Mouse (Mus musculus) lung, embryonic 16.5 days (tissue): ENCODE data around the gene Mecom. TPM values are rescaled to one million over a fixed set of nuclear protein-coding genes. Genes with fewer than 3 reads are reported as not detected.

Experiments
- ATAC-seq: fragments of 200-750 bp; cut with Nextera tagmentation; 2 replicates; pipeline ENCODE4 v1.8.0; 2017; ENCODE audit warnings: low read depth, mild to moderate bottlenecking, moderate library complexity
- H3K27ac ChIP-seq: fragments of 300-500 bp; sonication (generic); 2 replicates; pipeline ENCODE4 v1.5.1; 2014; ENCODE audit warnings: mild to moderate bottlenecking, control low read depth, low read length
- H3K27me3 ChIP-seq: fragments of 300-500 bp; sonication (generic); 2 replicates; pipeline ENCODE4 v1.6.1; 2014; ENCODE audit warnings: low read depth, low read length, mixed read lengths; ENCODE audit not compliant: control insufficient read depth, insufficient read depth
- H3K36me3 ChIP-seq: fragments of 300-500 bp; sonication (generic); 2 replicates; pipeline ENCODE4 v1.6.1; 2014; ENCODE audit warnings: low read length; ENCODE audit not compliant: control insufficient read depth, insufficient read depth
- H3K4me1 ChIP-seq: fragments of 300-500 bp; sonication (generic); replicated peaks from 2 replicates; pipeline ENCODE4 v1.6.1; 2014; ENCODE audit warnings: low read length, mixed read lengths; ENCODE audit not compliant: control insufficient read depth, insufficient read depth
- H3K4me2 ChIP-seq: fragments of 300-500 bp; sonication (generic); 2 replicates; pipeline ENCODE4 v1.6.1; 2014; ENCODE audit warnings: low read depth, low read length, control low read depth
- H3K4me3 ChIP-seq: fragments of 300-500 bp; sonication (generic); 2 replicates; pipeline ENCODE4 v1.5.1; 2014; ENCODE audit warnings: mild to moderate bottlenecking, low read length, control low read depth
- H3K9ac ChIP-seq: fragments of 300-500 bp; sonication (generic); 2 replicates; pipeline ENCODE4 v1.6.1; 2014; ENCODE audit warnings: low read length, control low read depth
- H3K9me3 ChIP-seq: fragments of 300-500 bp; sonication (generic); 2 replicates; pipeline ENCODE4 v1.6.1; 2016; ENCODE audit warnings: low read length; ENCODE audit not compliant: control insufficient read depth
- WGBS: fragments of 180-500 bp; shearing (Covaris S2); extraction: QIAGEN DNeasy Blood & Tissue Kit; methylation state at CpG from one replicate; pipeline ENCODE4 v1.1.7; 2014; 5-methylcytosine and 5-hydroxymethylcytosine counted together
- polyA plus RNA-seq: library from polyadenylated mRNA; unstranded; fragments of >200 nt; fragmentation: Nextera tagmentation; extraction: Ambion mirVana; gene quantifications from 2 replicates; pipeline ENCODE4 v1.2.1, GENCODE M21; 2015

Mecom gene
- polyA plus RNA-seq, 1 experiment from 2014 or later: 73.4 TPM

DNA sequence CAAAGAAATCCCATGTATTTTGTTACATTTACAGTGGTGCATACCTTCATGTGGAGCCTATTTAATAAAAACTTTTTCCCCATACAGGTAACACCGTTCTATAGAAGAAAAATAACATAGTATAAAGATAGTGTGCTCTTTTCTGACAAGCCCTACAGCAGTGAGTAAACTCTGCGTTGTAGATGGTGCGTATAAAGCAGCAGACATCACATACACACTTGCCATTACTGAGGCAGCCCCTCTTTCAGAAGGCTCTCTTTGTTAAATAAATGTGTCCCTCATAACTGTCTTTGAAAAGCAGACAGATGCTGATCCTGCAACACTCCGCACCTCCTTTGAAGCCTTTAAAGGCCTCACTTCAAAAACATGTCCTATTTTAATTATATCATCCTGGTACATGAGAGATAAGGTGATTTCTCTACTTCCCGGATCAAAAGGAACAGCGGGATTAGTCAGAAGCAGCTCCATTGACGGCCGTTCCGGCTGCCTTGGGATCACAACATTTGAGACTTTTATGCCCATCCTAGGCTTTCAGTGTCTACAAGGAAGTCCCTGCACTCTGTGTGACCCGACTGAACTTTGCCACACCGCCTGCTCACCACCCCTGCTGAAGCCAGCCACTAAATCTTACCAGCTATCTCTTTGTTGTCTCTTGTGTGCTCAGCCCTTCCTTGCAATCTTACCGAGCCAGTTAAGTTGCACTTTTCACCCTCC lies 355.4 kb downstream of the Mecom start:
- H3K4me1 ChIP-seq: peaks cover 14% of the 10 kb centered on the region
- H3K27me3 ChIP-seq: no peaks in the 10 kb centered on the region
- no peak overlapping the region for H3K9ac ChIP-seq
- no peaks in the 10 kb centered on the region for H3K36me3 ChIP-seq
- no peak overlapping the region for H3K27ac ChIP-seq
- 40% methylated on average over 12 of the region's 12 CpGs for WGBS
- 0 out of 2 replicates have a peak, but pooled peaks have one; percentile 43 for ATAC-seq
- no peak overlapping the region for H3K4me2 ChIP-seq
- H3K9me3 ChIP-seq: no peaks in the 10 kb centered on the region
- H3K4me3 ChIP-seq: no peak overlapping the region

DNA sequence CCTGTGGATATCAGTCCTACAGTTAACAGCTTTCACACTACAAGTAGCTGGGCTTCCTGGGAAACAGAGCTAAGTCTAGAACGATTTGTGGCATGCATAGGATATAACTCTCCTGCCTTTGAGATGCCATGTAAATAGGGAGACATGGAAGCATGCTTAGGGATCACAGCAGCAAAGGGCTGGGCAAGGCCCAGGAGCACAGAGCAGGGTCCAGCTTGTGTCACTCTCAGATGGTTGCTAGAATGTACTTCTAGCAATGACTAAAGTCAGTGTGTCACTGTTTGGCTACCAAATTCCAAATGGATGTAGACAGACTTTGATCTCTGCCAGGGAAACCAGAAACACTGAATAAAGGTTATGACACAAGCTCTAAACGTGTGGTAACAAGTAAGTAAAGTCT lies 358.5 kb downstream of the Mecom start:
- ATAC-seq: no peak
- peaks cover 19% of the 10 kb centered on the region for H3K4me1 ChIP-seq
- no peaks in the 10 kb centered on the region for H3K27me3 ChIP-seq
- no peaks in the 10 kb centered on the region for H3K36me3 ChIP-seq
- H3K9ac ChIP-seq: no peak overlapping the region
- no peak overlapping the region for H3K4me2 ChIP-seq
- no peaks in the 10 kb centered on the region for H3K9me3 ChIP-seq
- H3K4me3 ChIP-seq: no peak overlapping the region
- no peak overlapping the region for H3K27ac ChIP-seq
- 54% methylated on average over 2 of the region's 2 CpGs for WGBS

DNA sequence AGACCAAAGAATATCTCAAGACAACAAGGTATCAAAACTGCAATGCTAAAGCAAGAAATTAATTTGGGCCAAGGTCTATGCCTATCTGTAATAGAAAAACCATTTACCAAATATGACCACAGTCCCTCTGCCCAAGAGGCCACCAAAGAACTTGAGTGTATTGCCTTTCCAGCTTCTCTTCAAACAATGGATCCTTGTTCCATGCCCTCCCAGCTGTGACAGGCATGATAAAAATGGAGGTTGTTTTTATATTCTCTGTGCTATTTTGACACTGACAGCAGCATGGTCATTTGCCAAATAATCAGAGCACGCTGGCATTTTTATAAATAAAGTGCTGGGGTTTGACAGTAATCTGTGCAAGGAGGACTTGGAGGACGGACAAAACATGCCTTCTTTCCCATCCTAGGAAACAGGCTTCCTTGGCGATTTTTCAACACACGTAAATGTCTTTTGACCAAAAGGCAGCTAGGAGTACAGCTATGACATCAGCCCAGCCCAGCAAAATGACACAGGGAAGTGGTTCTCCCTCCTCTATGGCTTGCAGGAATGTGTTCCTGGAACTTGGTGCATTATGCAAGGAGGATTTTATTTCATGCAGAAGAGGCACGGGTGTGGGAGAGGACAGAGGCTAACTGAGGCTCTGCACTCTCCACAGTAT lies 359.9 kb downstream of the Mecom start:
- peaks cover 25% of the 10 kb centered on the region for H3K4me1 ChIP-seq
- no peaks in the 10 kb centered on the region for H3K27me3 ChIP-seq
- H3K36me3 ChIP-seq: no peaks in the 10 kb centered on the region
- no peaks in the 10 kb centered on the region for H3K9me3 ChIP-seq
- no peak overlapping the region for H3K4me2 ChIP-seq
- peak; percentile 72 for ATAC-seq
- no peak overlapping the region for H3K9ac ChIP-seq
- WGBS: 29% methylated on average over 5 of the region's 5 CpGs
- H3K27ac ChIP-seq: peak overlapping the region; percentile 16; the same call in 1 of the 2 replicates
- H3K4me3 ChIP-seq: no peak overlapping the region

DNA sequence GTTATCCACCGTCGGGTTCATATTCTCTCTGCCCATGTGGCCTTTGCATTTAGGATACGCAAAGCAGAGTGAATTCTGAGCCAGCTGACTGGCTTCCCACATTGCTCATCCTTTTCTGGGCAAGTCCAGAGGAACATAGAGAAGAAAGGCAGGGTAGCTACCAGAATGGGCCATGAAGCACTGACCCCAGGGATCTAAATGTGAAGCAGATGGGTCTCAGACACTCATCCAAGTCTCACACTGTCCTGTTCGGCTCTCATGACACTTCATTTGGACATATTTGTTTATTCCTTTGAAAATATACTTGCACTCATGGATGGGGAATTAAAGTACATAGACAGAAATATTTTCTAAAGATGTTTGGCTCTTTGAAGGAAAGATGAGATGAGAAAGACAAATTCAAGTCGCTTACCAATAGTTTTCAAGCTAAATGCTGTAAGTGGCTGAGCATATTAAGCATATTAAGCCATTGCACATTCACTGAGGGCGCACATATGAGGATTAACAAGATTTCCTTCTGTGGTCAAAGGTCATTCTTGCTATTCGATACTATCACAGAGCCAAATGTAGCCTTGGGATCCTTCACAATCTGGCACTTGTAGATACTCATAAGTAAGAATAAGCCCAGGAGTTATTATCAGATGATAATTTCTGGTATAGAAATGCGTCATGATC lies 365.9 kb downstream of the Mecom start:
- peaks cover 11% of the 10 kb centered on the region for H3K4me1 ChIP-seq
- ATAC-seq: peak; percentile 93
- H3K27me3 ChIP-seq: no peaks in the 10 kb centered on the region
- H3K4me2 ChIP-seq: no peak overlapping the region
- 0 out of 2 replicates have a peak overlapping the region, but pooled peaks have one; percentile 20 for H3K27ac ChIP-seq
- H3K36me3 ChIP-seq: no peaks in the 10 kb centered on the region
- H3K4me3 ChIP-seq: no peak overlapping the region
- H3K9ac ChIP-seq: no peak overlapping the region
- H3K9me3 ChIP-seq: no peaks in the 10 kb centered on the region
- 56% methylated on average over 8 of the region's 8 CpGs for WGBS

DNA sequence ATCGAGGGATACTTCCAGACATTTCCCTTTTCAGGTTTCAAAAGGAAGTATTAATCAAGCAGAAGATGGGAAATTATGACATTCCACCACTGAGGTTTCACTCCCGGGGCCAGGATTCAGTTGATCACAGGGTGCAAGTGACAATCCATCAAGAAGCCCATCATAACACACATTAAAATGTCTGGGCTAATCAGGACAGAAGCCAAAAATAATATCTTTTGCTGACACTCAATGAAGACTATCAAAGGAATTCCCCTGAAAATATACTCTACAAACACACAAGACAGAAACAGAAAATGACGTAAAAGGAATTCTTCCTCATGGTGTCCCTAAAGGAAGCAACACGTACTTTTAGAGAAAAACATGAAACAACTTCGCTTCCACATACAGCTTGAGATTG lies 371.2 kb downstream of the Mecom start:
- no peak overlapping the region for H3K4me3 ChIP-seq
- no peaks in the 10 kb centered on the region for H3K27me3 ChIP-seq
- 37% methylated on average over 5 of the region's 5 CpGs for WGBS
- H3K4me2 ChIP-seq: no peak overlapping the region
- H3K4me1 ChIP-seq: peaks cover 2% of the 10 kb centered on the region; the same call in 1 of the 2 replicates
- no peak overlapping the region for H3K9ac ChIP-seq
- 0 out of 2 replicates have a peak overlapping the region, but pooled peaks have one; percentile 16 for H3K27ac ChIP-seq
- ATAC-seq: peak; percentile 65
- 0 out of 2 replicates have a peak, but pooled peaks cover 3% of the 10 kb centered on the region for H3K9me3 ChIP-seq
- no peaks in the 10 kb centered on the region for H3K36me3 ChIP-seq

DNA sequence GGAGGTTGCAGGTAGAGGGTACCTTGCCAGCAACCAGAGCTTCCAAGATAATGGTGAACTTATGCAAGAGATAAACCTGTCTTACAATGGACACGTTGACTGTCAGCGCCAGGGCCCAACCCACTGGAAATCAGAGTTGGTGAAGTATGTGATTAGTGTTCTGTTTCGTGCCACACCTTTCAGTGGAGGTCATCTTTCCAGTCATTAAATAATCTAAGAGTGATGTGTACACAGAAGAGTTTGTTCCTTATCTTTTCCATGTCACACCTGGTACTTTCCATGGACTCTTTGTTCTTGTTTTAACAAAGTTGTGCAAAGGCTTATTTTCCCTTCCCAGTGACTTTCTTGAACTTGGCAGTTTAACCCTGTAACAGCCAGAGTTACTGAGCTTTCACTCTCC lies 374.0 kb downstream of the Mecom start:
- WGBS: 51% methylated on average over 3 of the region's 3 CpGs
- Histone ChIP-seq H3K27me3 (no peaks in the 10 kb centered on the region), H3K36me3 (no peaks in the 10 kb centered on the region), H3K4me1 (peaks cover 2% of the 10 kb centered on the region; the same call in 1 of the 2 replicates), H3K27ac (no peak overlapping the region), H3K4me3 (no peak overlapping the region), H3K9ac (no peak overlapping the region), H3K9me3 (0 out of 2 replicates have a peak, but pooled peaks cover 3% of the 10 kb centered on the region), H3K4me2 (no peak overlapping the region)
- ATAC-seq: no peak

DNA sequence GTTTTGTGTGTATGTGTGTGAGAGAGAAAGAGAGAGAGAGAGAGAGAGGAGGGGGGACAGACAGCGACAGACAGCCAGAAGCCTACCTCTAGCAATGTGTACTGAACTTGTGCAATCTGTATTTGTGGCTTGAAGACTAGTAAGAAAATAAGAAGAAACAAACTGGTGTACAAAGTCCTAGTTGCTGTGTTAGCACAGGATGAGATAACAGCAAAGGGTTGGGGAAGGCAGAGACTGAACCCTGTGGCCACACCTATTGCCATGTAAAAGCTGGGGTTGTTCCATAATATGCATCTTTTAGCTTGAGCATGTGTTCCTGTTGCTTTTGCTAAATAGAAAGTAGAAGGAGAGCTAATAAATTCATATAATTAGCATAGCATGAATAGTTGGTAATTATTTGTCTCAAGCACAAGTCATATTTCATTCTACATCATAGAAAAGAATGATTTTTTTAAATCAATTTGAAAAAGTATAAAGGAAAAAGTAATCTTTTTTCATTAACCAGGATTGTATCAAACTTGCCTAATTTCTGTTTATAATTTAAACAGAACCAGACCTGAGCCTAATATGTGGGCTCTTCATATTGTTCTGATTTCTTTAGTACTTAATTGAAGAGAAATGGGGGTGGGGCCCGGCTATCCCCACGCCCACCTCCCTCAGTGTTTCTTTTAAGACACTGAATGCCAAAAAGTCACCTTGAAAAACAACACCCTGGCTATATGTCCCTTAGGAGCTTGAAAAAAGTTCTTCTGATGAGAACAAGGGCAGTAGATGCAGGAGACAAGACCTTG lies 379.2 kb downstream of the Mecom start:
- Histone ChIP-seq H3K9ac (no peak overlapping the region), H3K9me3 (no peaks in the 10 kb centered on the region), H3K4me1 (no peaks in the 10 kb centered on the region), H3K4me3 (no peak overlapping the region), H3K4me2 (no peak overlapping the region), H3K27ac (no peak overlapping the region), H3K27me3 (no peaks in the 10 kb centered on the region), H3K36me3 (no peaks in the 10 kb centered on the region)
- ATAC-seq: no peak
- 88% methylated on average over 3 of the region's 3 CpGs for WGBS

DNA sequence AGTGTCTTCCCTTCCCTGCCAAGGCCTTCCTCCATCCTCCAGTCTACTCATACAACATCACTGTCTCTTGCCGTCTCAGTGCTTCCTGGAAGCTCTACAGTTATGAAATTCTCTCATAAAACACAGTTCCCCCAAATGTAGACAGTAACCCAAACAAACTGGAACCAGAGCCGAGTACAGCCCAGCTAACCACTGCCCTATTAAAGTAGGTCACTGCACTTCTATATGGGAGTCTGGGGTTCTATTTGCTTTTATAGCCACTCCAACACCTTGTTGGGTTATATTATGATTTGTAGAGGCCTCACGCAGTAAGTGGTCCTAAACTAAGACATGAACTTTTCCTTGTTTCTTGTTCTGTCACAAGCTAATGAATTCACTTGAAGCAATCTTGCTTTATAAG lies 380.8 kb downstream of the Mecom start:
- H3K4me1 ChIP-seq: no peaks in the 10 kb centered on the region; the same call in none of the 2 replicates
- H3K9ac ChIP-seq: no peak overlapping the region
- 73% methylated on average over 3 of the region's 3 CpGs for WGBS
- ATAC-seq: no peak
- no peaks in the 10 kb centered on the region for H3K27me3 ChIP-seq
- no peak overlapping the region for H3K4me3 ChIP-seq
- H3K27ac ChIP-seq: no peak overlapping the region
- no peaks in the 10 kb centered on the region for H3K36me3 ChIP-seq
- no peak overlapping the region for H3K4me2 ChIP-seq
- H3K9me3 ChIP-seq: no peaks in the 10 kb centered on the region
